Mouse (Mus musculus) G1E (cell line): Measurements from ENCODE around the gene Slc39a13.

ENCODE experiments used
- CTCF ChIP-seq: IDR thresholded peaks from 2 replicates; pipeline ENCODE4 v1.5.1; 2012; ENCODE audit warnings: low read depth, low read length, inconsistent platforms, mixed read lengths
- GATA1 ChIP-seq: IDR thresholded peaks from 2 replicates; pipeline ENCODE4 v1.6.1; 2012; ENCODE audit warnings: borderline replicate concordance, low read length, inconsistent platforms, mixed read lengths
- TAL1 ChIP-seq: conservative IDR thresholded peaks from 2 replicates; pipeline ENCODE4 v1.6.1; 2012; ENCODE audit warnings: low read depth, low read length, inconsistent platforms, mixed read lengths

GRCm38 (mm10) chr2:91023131-91023530 is 47.1 kb downstream of the Slc39a13 start:
- no peak for TF ChIP-seq TAL1
- no peak for TF ChIP-seq CTCF
- no peak for TF ChIP-seq GATA1
